Mouse (Mus musculus): Measurements from ENCODE around the gene Smarcal1.
A peak's percentile ranks its signal among the peaks of the same experiment; 100 is the strongest.

Gene Smarcal1

GRCm38 (mm10) chr1:72582947-72583731 lies at the start of gene Smarcal1:
Gene Smarcal1 (plus strand): TSS chr1:72583251.
- peak; percentile 98 for DNase-seq (ENCODE audit: low spot score)

DNA sequence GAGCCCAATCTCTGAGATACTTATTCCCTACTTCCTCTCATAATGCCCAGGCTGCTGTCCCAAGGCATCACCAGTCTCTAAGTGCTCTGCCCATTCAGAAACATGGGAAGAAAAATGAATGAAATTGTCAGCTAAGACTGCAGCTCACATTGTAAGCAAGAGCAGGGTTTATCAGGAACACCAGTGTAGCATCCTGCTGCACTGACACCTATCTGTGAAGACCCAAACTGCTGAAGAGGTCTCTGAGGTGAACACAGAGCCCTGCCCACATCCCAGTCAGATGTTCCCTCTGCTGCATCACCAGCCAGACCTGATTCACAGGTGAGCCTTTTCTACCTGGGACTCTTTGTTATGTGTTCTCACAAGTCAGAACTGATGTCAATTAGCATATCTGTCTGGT lies 49.6 kb upstream of the Smarcal1 start:
- no peak for DNase-seq (ENCODE audit: low spot score)

DNA sequence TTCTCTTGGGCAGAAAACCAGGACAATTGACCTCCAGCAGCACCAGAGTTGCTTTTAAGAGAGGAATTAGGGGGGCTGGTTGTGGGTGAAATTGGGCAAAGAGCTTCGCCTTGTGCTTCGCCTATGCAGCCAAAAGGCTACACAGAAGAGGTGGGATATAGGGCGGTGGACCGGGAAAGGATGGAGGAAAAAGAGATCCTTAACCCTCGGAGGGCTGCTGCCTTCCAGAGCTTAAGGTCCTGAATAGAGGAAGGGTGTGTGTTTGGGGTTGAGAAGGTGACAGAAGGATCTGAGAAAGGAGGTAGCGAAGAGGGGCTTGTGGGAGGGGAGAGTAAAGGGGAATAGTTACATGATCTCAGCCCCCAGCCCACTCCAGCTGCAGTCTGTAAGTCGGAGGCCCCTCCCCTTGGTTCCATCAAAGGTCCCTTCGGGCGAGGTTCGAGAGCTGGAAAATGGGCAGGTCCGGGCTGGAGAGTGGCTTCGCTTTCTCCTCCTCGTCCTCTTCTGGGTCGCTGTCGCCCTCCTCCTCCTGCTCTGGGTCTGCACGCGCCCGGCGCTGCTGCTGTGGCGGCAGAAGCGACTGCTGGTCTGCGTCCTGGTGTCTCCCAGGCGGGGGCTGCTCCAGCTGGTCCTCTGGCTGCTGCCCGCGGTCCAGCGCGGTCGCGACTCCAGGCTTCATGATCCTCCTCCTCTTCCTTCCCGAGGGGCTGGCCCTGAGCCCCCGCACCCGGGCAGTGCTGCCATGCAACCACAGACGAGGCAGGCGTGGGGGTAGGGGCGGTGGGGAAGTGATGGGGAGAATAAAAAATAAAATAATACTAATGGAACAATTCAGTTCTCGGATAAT lies 47.1 kb upstream of the Smarcal1 start:
- no peak for DNase-seq (ENCODE audit: low spot score)

DNA sequence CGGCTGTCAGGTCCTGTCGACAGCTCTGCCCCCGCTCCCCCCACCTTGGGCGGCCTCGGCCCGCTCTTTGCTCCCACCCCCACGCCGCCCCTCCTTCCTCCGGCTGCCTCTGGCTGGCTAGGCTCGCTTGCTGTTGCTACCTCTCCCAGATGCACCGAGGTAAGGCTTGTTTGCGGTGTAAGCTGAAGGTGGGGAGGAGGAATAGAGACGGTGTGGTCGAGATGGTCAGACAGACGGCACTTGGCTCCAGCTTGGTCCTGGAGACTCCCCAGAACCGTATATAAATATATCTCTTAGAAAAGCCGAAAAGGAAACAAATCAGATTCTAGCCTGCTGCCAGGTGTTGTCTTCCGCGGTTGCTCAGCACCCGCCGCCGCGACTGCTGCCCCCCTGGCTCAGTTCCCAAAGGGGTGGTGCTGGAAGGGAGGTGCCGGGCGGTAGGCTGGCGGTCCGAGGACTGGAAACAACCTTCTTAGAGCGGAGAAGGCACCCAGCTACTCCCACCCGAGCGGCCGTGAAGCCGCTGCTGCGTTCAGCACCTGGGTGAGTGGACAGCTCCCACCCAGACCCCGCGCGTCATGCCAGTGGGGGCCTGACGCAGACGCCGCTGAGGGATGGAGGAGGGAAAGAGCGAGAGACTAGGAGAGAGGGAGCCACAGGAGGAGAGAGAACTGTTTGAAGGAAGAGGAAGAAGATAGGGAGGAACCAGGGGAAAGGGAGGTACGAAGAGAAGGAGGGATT lies 46.3 kb upstream of the Smarcal1 start, which contains the start of gene March4:
Gene March4, minus strand, starts transcription at position 320 of the 741 bp plus-strand sequence.
- no peak for DNase-seq (ENCODE audit: low spot score)

- no peak for DNase-seq (ENCODE audit: low spot score)
These were observed 44.8 kb upstream of the Smarcal1 start for GRCm38 (mm10) chr1:72538266-72538665.

GRCm38 (mm10) chr1:72550317-72550716 lies 32.7 kb upstream of the Smarcal1 start:
- DNase-seq (ENCODE audit: low spot score) = no peak

DNA sequence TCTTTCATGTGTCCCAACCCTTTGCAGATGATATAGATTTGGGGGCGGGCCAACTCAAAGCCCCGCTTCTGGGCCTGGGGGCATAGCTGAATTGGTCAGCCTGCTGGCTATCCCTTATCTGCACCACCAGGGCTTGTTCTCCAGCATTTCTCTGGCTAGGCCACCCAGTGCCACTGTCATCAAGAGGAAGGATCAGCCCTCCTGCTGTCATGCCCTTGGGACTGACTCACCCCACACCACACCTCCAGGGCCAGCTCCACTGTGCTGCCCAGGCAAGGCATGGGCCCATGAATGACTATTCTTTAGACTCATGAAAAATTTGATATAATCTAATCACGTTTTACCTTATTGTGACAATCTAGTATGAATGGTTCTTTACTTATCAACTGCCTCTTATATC lies 26.6 kb upstream of the Smarcal1 start:
- DNase-seq (ENCODE audit: low spot score) = no peak

- no peak for DNase-seq (ENCODE audit: low spot score)
These were observed 24.4 kb upstream of the Smarcal1 start for GRCm38 (mm10) chr1:72558625-72559024.

DNA sequence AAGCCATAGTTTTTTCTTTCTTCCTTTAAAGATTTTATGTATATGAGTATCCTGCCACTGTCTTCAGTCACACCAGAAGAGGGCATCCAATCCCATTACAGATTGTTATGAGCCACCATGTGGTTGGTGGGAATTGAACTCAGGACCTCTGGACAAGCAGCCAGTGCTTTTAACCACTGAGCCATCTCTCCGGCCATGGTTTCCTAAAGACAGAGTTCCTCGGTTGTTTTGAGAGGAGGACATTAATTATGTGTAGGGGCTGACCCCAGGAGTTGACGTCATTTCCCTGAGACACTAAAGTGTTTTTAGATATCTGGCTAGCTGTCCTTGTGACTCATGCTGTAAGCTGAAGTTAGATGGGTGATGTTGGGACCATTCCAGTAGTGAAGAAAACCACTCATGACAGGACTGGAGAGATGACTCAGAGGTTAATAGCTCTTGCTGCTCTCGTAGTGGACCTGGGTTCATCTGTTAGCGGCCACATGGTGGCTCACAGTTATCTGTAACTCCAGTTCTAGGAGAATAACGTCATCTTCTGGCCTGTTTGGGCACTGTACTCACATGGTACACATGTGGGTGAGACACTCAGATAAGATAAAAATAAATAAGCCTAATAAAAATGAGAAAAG lies 18.6 kb upstream of the Smarcal1 start:
- no peak for DNase-seq (ENCODE audit: low spot score)

DNA sequence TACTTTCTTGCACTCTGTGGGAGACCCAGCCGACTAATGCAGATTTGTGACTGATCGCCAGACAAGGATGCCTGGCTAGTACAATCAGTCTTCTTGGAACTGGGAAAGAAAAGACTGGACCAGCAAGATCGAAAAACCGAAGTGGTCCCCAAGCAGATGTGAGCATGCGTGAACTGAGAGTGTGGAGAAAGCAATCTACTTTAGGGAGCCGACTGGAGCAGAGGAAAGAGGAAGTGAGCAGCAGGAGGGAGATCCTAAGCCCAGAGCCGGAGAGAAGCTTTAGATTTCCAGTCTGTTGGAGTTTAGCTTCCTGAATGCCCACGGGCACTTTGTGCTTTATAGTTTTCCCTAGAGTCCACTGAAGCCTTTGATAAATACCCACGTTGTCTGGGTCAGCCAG lies 16.0 kb upstream of the Smarcal1 start:
- no peak for DNase-seq (ENCODE audit: low spot score)

- DNase-seq (ENCODE audit: low spot score) = no peak
These were observed 14.3 kb upstream of the Smarcal1 start for GRCm38 (mm10) chr1:72568725-72569124.

GRCm38 (mm10) chr1:72574047-72574446 lies 9.0 kb upstream of the Smarcal1 start:
- no peak for DNase-seq (ENCODE audit: low spot score)

- DNase-seq (ENCODE audit: low spot score) = no peak
These were observed 8.4 kb upstream of the Smarcal1 start for GRCm38 (mm10) chr1:72574608-72575007.

GRCm38 (mm10) chr1:72575121-72575520 lies 7.9 kb upstream of the Smarcal1 start:
- no peak for DNase-seq (ENCODE audit: low spot score)

GRCm38 (mm10) chr1:72577481-72577922 lies 5.5 kb upstream of the Smarcal1 start:
- no peak for DNase-seq (ENCODE audit: low spot score)

GRCm38 (mm10) chr1:72578351-72578750 lies 4.7 kb upstream of the Smarcal1 start:
- no peak for DNase-seq (ENCODE audit: low spot score)

DNA sequence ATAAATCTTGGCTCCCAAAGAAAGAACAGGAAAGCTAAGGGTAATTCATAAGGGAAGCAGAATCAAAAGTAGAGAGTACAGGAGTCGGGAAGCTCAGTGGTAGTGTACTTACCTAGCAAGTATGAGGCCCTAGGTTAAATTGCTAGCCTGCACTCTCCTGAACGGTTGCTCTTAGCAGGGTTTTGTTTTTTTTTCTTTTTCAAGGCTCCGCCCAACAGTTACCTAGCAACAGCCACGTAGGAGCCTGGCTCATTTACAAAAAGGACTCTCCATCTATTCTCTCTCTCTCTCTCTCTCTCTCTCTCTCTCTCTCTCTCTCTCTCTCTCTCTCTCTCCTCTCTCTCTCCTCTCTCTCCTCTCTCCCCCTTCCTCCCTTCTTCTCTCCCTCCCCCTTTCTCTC lies 4.2 kb upstream of the Smarcal1 start:
- DNase-seq (ENCODE audit: low spot score) = no peak

DNA sequence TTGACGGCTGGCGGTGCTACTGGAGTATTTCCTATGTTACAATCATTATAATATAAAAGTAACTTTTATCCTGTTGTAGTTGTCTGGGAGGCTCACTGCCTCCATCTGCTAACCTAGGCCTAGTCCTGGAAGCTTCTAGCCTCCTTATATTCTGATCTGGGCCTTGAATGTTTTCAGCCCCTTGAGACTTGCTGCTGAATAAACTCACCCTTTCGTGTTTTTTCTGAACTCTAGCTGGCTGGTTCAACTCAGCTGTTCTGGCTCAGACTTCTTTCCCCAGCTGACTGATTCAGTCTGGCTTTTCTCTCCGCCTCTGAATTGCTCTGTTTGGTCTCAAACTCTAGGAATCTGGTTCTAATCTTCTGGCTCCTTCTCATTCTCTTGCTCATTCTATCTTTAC lies 855 bp downstream of the Smarcal1 start:
- DNase-seq (ENCODE audit: low spot score) = no peak

DNA sequence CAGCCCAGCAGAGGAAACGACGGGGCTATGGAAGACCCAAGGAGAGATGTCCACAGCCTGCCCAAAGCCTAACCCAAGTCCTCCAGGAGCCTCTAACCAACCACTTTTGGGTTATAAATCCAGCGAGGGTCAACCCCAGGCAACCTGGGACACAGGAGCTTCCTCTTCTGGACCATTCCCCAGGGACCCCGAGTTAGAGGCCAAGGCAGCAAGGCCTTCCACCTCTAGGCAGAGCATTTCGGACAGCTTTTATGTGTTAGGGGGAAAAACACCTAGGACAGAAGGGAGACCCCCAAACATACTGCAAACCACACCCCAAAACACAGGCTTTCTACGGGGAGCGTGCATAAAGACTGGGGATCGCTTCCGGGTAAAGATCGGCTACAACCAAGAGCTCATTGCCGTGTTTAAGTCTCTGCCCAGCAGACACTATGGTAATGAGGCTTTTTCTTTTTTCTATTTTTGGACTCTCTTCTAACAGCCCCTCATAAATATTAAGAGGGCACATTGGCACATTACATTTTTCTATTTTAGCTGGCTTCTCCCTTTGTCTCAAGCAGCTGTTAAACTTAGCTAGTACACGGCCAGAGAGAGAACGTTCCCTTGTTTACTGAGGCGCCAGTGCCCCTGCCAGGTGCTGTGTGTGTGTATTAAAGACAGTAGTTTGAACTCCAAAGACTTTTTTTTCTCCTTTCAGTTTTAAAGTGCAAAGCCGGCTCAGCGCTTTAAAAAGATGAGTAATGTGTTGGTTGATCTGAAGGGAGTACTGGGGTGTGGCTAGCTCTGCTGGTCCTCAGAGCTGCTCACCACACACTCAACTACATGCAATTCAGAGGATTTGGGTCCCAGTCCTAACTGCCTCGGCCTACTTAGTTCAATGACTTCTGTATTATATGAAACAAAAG lies 3.2 kb downstream of the Smarcal1 start:
- no peak for DNase-seq (ENCODE audit: low spot score)

DNA sequence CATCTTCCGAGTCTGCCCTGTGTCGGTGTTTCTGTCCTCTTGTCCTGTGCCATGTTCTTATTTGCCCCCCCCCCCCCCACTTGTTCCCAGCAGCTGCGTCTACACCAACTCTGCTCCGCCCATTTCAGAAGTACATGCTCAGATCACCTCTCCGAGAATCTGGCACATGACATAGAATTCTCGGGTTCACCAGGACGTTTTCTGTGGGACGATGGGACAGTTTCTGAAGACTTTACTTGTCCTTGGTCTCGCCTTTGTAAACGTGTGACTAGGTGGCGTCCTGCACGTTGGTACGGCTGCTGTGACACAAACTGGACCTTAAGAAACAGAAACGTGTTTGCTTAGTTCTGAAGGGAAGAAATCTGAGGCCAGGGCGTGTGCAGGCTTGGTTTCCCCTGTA lies 4.5 kb downstream of the Smarcal1 start:
- DNase-seq (ENCODE audit: low spot score) = no peak

DNA sequence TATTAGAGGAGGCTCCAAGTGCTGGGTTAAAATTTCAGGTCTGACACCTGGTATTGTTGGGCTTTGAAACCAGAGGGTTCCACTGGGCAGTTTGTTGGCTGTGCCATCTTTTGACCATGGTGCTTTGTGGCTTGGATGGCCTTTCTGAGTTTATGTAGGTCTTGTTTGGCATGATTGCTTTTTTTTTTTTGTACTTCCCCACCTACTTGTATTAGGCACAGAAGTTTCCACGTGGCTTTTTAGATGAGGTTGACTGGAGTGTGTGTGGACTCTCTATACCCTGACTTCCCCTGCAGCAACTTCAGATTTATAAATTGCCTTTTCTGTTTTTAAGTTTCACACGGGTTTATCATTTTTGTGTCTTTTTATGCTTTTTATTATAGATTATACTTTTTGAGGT lies 5.7 kb downstream of the Smarcal1 start:
- no peak for DNase-seq (ENCODE audit: low spot score)
